Mouse (Mus musculus): Measurements from ENCODE around the gene Aldh1l1. TPM values are rescaled to one million over a fixed set of nuclear protein-coding genes. Genes with fewer than 3 reads are reported as not detected.

The Aldh1l1 gene
- polyA plus RNA-seq, 1 experiment from 2014 or later, result 17.5 TPM

DNA sequence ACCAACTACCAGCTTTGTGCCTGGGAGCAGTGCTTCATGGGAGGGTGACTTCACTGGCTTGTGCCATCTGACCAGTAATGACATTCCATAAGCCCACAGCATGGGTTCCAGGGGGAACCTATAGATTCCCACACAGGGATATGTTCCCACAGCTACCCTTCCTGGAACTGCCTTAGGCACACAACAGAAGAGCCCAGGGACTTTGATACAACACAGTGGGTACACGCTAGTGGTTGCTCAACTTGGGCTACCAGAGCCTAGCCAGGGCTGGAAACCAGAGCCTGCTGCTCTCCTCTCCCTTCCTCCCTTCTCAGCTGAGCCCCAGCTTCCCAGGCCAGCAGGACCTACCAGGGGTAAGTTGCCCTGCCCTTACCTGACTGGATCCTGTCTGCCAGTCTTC, 54.3 kb downstream of the Aldh1l1 start:
- Histone ChIP-seq H3K4me2 (replicated peaks) (no peak overlapping the region), H3K27ac (no peak overlapping the region), H3K27me3 (replicated peaks) (no peaks in the 10 kb centered on the region), H3K4me1 (replicated peaks) (no peaks in the 10 kb centered on the region), H3K9ac (no peak overlapping the region), H3K4me3 (replicated peaks) (no peak overlapping the region), H3K36me3 (no peaks in the 10 kb centered on the region), H3K9me3 (no peaks in the 10 kb centered on the region)
- WGBS, result 90% methylated on average over 1 of the region's 1 CpGs
- no peak for ATAC-seq

DNA sequence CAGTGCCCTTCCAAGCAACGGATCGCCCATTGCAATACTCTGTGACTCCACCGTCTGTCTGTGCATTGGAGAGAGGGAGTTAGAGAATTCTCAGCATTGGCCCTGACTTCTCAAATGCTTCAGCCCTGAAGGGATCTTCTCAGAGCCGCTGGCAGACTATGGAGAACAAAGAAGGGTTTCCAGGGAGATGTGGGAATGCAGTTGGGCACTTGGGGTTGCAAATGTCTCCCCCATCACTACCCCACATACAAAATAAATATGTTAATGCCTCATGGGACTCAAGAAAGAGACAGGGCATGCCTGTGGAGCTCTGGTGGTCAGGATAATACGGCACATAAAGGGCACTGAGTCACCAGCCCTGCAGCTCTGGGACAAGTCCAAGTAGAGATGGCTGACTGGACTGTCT, 55.1 kb downstream of the Aldh1l1 start:
- no peak overlapping the region for H3K27ac ChIP-seq
- no peaks in the 10 kb centered on the region for H3K9me3 ChIP-seq
- no peak overlapping the region for H3K4me3 ChIP-seq (replicated peaks)
- ATAC-seq, result no peak
- H3K9ac ChIP-seq, result no peak overlapping the region
- no peaks in the 10 kb centered on the region for H3K27me3 ChIP-seq (replicated peaks)
- no peaks in the 10 kb centered on the region for H3K36me3 ChIP-seq
- no peaks in the 10 kb centered on the region for H3K4me1 ChIP-seq (replicated peaks)
- no peak overlapping the region for H3K4me2 ChIP-seq (replicated peaks)
- WGBS, result 75% methylated on average over 5 of the region's 5 CpGs

DNA sequence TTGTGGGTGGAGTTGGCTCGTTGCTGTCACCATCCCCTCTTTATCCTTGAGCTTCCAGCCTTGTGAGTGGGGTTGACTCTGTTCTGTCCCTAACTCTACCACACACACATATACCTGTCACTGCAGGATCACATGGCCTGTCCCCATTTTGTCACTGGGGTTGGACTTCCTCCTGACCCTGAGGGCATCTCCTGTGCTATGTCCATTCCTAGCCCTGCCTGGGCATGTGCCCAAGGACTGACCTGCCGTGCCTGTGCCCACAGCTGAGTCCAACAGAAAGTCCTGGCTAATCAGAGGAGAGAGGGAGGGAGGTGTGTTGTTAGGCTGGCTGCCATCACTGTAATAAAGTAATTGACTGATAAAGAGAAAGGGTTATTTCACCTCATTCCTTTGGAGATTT, 58.2 kb downstream of the Aldh1l1 start:
- Histone ChIP-seq H3K27me3 (replicated peaks) (no peaks in the 10 kb centered on the region), H3K9ac (no peak overlapping the region), H3K9me3 (no peaks in the 10 kb centered on the region), H3K4me2 (replicated peaks) (no peak overlapping the region), H3K4me3 (replicated peaks) (no peak overlapping the region), H3K27ac (no peak overlapping the region), H3K4me1 (replicated peaks) (no peaks in the 10 kb centered on the region), H3K36me3 (no peaks in the 10 kb centered on the region)
- peak; percentile 44 for ATAC-seq
- WGBS, result 50% methylated on average over 2 of the region's 2 CpGs

DNA sequence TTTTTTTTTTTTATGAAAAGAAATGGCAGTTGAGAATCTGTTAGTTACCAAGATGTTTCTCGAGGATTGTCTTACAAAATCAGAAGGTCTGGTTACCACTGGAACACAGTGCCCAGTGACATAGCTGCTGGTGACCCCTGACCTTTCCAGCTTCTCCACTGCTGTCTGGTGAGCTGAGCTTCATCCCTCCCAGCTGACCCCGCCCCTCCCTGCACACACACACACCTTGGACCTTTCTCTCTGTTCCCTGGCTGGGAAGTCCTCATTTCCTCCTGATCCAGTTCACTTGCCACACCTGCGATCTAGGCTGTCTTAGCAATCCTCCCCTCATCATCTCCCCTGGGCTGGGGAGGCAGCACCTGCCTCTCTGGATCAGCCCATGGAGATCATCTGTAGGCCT, 60.0 kb downstream of the Aldh1l1 start:
- no peak for ATAC-seq
- no peak overlapping the region for H3K27ac ChIP-seq
- H3K4me2 ChIP-seq (replicated peaks), result no peak overlapping the region
- no peaks in the 10 kb centered on the region for H3K36me3 ChIP-seq
- no peaks in the 10 kb centered on the region for H3K9me3 ChIP-seq
- WGBS, result 51% methylated on average over 3 of the region's 3 CpGs
- no peak overlapping the region for H3K4me3 ChIP-seq (replicated peaks)
- H3K4me1 ChIP-seq (replicated peaks), result peaks cover 6% of the 10 kb centered on the region; the same call in 1 of the 2 replicates
- no peak overlapping the region for H3K9ac ChIP-seq
- no peaks in the 10 kb centered on the region; the same call in 1 of the 2 replicates for H3K27me3 ChIP-seq (replicated peaks)

DNA sequence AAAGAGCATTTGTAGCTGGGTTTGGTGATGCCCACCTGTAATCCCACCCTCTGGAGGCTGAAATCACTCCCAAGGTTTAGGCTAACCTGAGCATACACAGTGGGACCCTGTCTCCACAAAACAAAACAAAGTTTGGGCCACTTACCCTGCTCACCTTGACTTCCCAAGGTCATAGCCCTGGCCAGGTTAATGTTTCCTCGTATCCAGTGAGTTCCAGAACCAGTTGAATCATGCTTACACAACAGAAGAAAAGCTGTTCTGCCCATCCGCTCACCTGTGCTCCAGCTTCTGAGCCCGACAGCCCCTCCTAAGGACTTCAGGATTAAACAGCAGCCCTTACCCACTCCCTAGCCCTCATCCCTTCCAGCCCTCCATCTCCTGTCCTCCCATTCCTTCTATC, 60.8 kb downstream of the Aldh1l1 start:
- H3K9me3 ChIP-seq, result no peaks in the 10 kb centered on the region
- no peak for ATAC-seq
- H3K36me3 ChIP-seq, result no peaks in the 10 kb centered on the region
- no peak overlapping the region for H3K4me2 ChIP-seq (replicated peaks)
- no peak overlapping the region for H3K27ac ChIP-seq
- 76% methylated on average over 3 of the region's 3 CpGs for WGBS
- peaks cover 6% of the 10 kb centered on the region; the same call in 1 of the 2 replicates for H3K4me1 ChIP-seq (replicated peaks)
- no peak overlapping the region for H3K9ac ChIP-seq
- no peak overlapping the region for H3K4me3 ChIP-seq (replicated peaks)
- no peaks in the 10 kb centered on the region; the same call in 1 of the 2 replicates for H3K27me3 ChIP-seq (replicated peaks)

DNA sequence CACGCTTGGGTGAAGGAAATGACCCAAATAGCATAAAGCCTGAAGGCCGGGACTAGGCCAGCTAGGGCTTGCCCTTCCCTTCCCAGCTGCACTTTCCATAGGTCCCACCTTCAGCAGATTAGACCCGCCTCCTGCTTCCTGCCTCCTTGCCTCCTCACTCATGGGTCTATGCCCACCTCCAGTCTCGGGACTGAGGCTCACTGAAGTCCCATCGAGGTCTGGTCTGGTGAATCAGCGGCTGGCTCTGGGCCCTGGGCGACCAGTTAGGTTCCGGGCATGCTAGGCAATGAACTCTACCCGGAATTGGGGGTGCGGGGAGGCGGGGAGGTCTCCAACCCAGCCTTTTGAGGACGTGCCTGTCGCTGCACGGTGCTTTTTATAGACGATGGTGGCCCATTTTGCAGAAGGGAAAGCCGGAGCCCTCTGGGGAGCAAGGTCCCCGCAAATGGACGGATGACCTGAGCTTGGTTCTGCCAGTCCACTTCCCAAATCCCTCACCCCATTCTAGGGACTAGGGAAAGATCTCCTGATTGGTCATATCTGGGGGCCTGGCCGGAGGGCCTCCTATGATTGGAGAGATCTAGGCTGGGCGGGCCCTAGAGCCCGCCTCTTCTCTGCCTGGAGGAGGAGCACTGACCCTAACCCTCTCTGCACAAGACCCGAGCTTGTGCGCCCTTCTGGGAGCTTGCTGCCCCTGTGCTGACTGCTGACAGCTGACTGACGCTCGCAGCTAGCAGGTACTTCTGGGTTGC, 64.1 kb downstream of the Aldh1l1 start:
- H3K9ac ChIP-seq, result peak overlapping the region; percentile 36; the same call in 1 of the 2 replicates
- 14% methylated on average over 25 of the region's 25 CpGs for WGBS
- no peaks in the 10 kb centered on the region for H3K9me3 ChIP-seq
- peak overlapping the region; percentile 35 for H3K4me3 ChIP-seq (replicated peaks)
- no peaks in the 10 kb centered on the region for H3K36me3 ChIP-seq
- no peaks in the 10 kb centered on the region; the same call in 1 of the 2 replicates for H3K27me3 ChIP-seq (replicated peaks)
- peak overlapping the region; percentile 59 for H3K4me2 ChIP-seq (replicated peaks)
- peaks cover 6% of the 10 kb centered on the region; the same call in 1 of the 2 replicates for H3K4me1 ChIP-seq (replicated peaks)
- peak; percentile 97 for ATAC-seq
- no peak overlapping the region for H3K27ac ChIP-seq

DNA sequence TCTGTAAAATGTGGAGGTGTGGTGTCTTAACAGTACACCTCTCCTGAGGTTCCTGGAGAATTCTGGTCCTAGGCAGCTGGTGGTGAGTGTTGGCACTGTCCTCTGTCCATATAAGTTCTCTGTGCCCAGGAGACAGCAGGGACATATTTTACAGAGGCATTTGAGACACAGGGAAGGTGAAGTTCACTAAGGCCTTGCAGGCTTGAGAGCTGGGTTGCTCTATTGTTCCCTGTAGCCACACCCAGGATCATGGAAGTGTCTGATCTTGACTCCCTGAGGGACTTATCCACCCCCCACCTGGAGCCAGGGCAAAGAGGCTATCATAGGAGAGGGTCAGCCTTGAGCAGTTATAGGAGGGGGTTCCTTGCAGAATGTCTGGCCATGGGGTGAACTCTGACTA, 65.0 kb downstream of the Aldh1l1 start:
- peaks cover 6% of the 10 kb centered on the region; the same call in 1 of the 2 replicates for H3K4me1 ChIP-seq (replicated peaks)
- peak overlapping the region; percentile 59 for H3K4me2 ChIP-seq (replicated peaks)
- no peaks in the 10 kb centered on the region for H3K36me3 ChIP-seq
- no peak for ATAC-seq
- no peak overlapping the region for H3K27ac ChIP-seq
- H3K27me3 ChIP-seq (replicated peaks), result no peaks in the 10 kb centered on the region; the same call in 1 of the 2 replicates
- H3K9me3 ChIP-seq, result no peaks in the 10 kb centered on the region
- peak overlapping the region; percentile 35 for H3K4me3 ChIP-seq (replicated peaks)
- 0 out of 2 replicates have a peak overlapping the region, but pooled peaks have one; percentile 36 for H3K9ac ChIP-seq

DNA sequence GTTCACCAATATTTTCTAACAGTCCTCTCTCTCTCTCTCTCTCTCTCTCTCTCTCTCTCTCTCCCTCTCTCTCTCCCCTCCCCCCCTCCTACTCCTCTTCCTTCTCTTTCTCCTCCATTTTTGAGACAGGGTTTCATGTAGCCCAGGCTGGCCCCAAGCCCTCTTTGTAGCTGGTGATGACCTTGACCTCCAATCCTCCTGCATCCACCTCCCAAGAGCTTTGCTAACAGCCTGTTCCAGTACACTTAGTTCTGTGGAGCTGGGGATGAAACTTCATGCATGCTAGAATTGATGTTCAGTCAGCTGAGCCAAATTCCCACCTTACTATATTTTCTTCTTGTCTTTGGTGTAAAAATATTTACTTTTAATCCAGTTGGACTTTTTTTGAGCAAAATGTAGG, 67.0 kb downstream of the Aldh1l1 start:
- Histone ChIP-seq H3K9ac (no peak overlapping the region), H3K4me3 (replicated peaks) (no peak overlapping the region), H3K36me3 (no peaks in the 10 kb centered on the region), H3K27me3 (replicated peaks) (no peaks in the 10 kb centered on the region; the same call in 1 of the 2 replicates), H3K4me1 (replicated peaks) (peaks cover 6% of the 10 kb centered on the region; the same call in 1 of the 2 replicates), H3K27ac (no peak overlapping the region), H3K9me3 (no peaks in the 10 kb centered on the region), H3K4me2 (replicated peaks) (no peak overlapping the region)
- no peak for ATAC-seq

DNA sequence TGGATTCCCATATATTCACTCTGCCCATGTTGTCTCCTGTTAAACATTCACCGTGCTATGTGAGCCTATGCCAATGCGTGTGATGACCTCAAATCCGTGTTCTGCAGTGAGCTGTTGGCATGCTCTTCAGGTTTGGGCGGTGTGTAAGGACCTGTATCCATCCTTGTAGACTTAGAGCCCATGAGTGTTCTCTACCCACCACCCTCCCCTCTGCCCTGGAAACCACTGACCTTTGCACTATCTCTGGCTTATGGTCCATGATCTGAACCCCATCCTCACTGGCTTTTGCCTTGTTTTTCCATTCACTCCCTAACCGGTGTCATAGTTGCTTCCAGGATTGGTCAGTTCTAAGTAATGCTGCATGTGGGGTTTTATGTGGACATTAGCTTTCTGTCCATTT, 67.5 kb downstream of the Aldh1l1 start:
- H3K4me3 ChIP-seq (replicated peaks), result no peak overlapping the region
- no peaks in the 10 kb centered on the region for H3K36me3 ChIP-seq
- H3K27ac ChIP-seq, result no peak overlapping the region
- H3K4me2 ChIP-seq (replicated peaks), result no peak overlapping the region
- ATAC-seq, result no peak
- no peaks in the 10 kb centered on the region for H3K9me3 ChIP-seq
- H3K27me3 ChIP-seq (replicated peaks), result no peaks in the 10 kb centered on the region; the same call in 1 of the 2 replicates
- WGBS, result 90% methylated on average over 5 of the region's 5 CpGs
- peaks cover 6% of the 10 kb centered on the region; the same call in 1 of the 2 replicates for H3K4me1 ChIP-seq (replicated peaks)
- H3K9ac ChIP-seq, result no peak overlapping the region

DNA sequence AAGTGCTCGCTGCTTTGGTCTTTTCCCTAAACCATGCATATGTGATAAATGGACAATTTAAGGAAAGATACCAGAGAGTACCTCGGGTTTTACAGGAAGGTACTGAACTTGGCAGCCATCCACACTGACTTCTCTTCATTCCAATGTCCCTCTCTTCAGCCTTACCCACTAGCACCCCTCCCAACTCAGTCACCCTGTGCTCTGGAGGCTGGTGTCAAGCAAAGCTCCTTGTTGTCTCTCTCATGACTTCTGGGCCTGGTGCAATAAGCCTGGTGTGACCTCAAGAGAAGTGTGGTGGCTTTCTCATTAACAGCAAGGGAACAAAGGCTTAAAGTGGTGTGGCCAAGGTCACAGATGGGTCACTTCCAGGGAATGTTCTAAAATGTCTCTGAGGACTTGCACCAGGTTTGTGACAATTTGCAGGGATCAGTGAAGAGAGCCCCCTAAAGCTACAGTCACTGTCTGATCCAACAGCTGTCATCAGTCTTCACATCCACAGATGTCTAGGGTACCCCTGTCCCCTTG, 70.4 kb downstream of the Aldh1l1 start:
- no peak overlapping the region for H3K4me3 ChIP-seq (replicated peaks)
- H3K9me3 ChIP-seq, result no peaks in the 10 kb centered on the region
- H3K4me2 ChIP-seq (replicated peaks), result no peak overlapping the region
- no peak for ATAC-seq
- 42% methylated on average over 2 of the region's 2 CpGs for WGBS
- H3K36me3 ChIP-seq, result no peaks in the 10 kb centered on the region
- H3K27ac ChIP-seq, result no peak overlapping the region
- H3K9ac ChIP-seq, result no peak overlapping the region
- H3K27me3 ChIP-seq (replicated peaks), result no peaks in the 10 kb centered on the region
- no peaks in the 10 kb centered on the region; the same call in 1 of the 2 replicates for H3K4me1 ChIP-seq (replicated peaks)

DNA sequence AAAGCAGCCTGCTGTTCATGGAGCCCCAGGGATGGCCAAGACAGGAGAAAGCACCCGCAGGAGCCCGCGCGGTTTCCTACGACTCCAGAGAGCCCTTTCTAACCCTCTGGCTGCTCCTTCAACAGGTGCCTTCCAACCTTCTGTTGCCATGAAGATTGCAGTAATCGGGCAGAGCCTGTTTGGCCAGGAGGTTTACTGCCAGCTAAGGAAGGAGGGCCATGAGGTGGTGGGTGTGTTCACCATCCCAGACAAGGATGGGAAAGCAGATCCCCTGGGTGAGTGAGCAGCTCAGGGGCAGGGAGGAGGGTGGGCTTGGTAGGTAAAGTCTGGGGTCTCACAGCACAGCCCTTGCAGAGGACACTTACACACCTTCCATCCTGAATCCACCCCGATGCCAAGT, 70.8 kb downstream of the Aldh1l1 start:
- Histone ChIP-seq H3K9ac (no peak overlapping the region), H3K4me1 (replicated peaks) (no peaks in the 10 kb centered on the region; the same call in 1 of the 2 replicates), H3K4me2 (replicated peaks) (no peak overlapping the region), H3K27ac (no peak overlapping the region), H3K36me3 (no peaks in the 10 kb centered on the region), H3K27me3 (replicated peaks) (no peaks in the 10 kb centered on the region), H3K9me3 (no peaks in the 10 kb centered on the region), H3K4me3 (replicated peaks) (no peak overlapping the region)
- WGBS, result 89% methylated on average over 7 of the region's 7 CpGs
- no peak for ATAC-seq

DNA sequence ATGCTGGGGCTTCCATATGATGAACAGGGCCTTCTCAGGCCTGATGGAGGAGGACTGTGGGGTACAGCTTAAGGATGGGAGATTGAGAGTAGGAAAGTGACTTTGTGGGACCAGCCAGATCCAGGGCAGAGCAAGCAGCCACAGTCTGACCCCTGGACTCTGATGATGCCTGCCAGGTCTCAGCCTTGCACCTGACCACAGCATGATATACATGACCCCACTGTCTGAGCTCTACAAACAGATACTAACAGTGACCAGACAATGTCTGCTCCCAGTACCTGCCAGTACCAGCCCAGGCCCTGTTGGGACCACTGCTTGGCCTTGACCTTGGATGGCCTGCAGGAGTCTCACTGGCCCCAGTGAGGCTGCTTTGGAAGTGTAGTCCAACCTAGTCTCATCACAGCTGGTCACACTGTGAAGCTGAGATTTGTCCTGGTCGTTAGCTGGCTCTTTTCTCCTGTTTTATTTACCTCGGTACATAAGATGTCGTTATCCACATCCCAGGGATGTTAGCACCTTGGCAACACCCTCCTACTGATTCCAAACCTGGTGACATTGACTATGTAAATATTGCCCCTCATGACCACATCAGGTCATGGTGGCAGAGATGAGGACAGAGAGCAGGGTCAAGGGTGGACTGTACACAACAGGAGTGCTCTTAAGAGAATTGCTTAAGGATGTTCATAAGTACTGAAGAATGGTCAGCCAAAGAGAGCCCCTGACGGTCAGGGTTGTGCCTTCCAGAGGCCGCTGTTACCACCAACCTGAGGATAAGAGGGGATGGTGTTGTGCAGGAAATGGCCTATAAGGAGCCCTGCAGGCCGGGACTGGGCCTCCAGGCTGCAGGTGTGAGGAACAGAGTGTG, 71.8 kb downstream of the Aldh1l1 start:
- H3K4me2 ChIP-seq (replicated peaks), result no peak overlapping the region
- no peak overlapping the region for H3K4me3 ChIP-seq (replicated peaks)
- no peak overlapping the region for H3K27ac ChIP-seq
- no peak for ATAC-seq
- no peaks in the 10 kb centered on the region; the same call in 1 of the 2 replicates for H3K4me1 ChIP-seq (replicated peaks)
- WGBS, result 68% methylated on average over 6 of the region's 6 CpGs
- no peaks in the 10 kb centered on the region for H3K36me3 ChIP-seq
- no peaks in the 10 kb centered on the region for H3K27me3 ChIP-seq (replicated peaks)
- H3K9me3 ChIP-seq, result no peaks in the 10 kb centered on the region
- H3K9ac ChIP-seq, result no peak overlapping the region

All from intestine, embryonic 15.5 days (tissue).